Mouse (Mus musculus) cerebellum, adult 8-10 months (tissue): ENCODE results near the gene Kifc3.
"Not testable (repeated sequence)": the region's sequence is repeated elsewhere in the genome, so short reads cannot be mapped to it uniquely, and the experiment has no call there.

Source experiments
- DNase-seq: peaks from one replicate; pipeline ENCODE4 v3.0.0; 2022

The Kifc3 gene

DNA sequence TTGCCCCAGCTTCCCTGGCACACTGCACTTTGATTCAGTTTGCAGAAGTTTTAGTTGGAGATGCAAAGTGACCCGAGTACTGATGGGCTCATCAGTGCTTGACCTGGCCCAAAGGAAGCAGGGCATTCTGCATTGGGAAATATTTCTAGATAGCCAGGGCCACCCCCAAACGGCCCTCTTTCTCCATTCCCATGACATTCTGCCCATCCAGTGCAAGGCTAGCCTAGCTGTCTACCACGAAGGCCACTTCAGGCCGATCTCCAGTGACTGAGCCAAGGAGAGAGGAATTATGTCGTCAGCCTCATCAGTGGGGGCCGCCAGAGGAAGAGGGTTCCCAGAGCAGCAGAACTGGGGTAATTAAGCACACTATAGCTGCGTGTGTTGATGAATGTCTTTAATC lies 1.1 kb downstream of the Kifc3 start:
- no peak for DNase-seq

DNA sequence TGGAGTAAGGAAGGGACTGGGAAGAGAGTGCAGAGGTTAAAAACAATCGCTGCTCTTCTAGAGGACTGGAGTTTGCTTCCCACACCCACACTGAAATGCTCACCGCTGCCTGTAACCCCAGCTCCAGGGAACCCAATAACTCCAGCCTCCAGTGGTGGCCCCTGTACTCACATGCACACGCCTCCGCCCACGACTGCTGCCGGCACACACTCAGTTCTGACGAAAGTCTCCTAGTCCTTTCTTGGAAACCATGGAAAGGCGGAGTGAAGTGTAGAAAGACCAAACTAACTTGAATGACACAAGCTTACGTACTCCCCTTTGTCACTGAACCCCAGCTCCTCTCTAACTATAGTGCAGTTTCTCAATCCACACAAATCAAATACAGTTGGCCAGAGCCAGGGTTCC lies 2.6 kb downstream of the Kifc3 start:
- DNase-seq = no peak

DNA sequence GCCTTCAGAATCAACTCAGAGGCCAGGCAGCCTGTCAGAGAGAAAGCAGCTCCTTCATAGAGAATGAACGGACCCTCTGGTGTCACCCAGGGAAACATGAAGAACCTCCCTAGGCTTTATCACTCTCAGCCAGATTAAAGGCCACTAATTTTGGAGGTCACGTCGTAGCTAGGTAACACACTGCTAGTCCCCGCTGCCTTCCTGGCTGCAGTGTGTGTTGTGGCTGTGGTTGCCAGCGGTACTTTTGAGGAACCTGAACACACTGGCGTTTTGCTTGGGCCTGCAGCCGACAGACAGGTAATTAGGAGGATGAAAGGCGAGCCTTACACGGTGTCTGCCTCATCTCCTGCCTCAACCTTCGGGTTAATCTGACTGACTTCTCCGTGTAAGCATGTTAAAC lies 6.9 kb downstream of the Kifc3 start:
- no peak for DNase-seq

DNA sequence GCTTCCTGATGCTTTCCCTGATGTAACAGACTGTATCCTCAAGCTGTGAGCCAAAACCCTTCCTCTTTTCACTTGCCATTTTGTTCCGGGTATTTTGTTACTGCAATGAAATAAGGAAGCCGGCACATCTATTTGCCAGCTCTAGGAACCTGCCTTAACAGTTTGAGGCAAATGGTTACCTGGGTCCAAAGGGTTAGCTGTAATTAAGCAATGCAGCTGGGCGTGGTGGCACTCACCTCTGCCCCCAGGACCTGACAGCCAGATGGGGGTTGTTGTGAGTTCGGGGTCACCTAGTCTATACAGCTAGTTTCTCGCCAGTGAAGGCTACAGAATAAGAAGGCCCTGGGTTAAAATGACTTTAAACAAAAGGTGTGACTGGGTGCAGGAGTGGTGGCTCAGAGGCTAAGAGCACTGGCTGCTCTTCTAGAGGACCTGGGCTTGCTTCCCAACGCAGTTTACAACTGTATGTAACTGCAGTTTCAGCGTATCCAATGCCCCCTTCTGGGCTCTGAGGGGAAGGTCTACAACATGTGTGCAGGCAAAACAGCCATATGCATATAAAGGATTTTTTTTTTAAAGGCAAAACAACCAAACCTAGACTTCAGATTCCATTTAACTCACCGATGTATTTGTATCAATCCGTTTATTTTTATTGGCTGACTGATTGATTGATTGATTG lies 11.0 kb downstream of the Kifc3 start:
- no peak for DNase-seq

DNA sequence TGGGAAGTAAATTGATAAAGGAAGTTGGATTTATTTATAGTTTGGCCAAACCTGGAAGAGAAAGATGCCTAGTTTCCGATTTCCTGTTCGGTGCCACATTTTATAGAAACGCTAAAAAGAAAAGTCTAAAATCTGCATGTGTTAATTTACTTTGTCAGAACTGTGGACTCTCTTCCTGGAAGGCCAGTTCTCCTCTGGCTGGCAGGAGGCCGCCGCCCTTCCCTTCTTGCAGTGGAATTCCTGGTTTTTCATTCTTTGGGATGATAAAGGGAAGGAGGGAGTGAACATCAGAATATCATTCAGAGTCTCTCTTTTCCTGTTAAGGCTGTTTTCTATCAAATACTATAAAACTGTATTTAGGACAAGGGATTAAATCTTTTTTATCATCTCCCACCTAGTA lies 15.0 kb downstream of the Kifc3 start:
- DNase-seq = no peak

DNA sequence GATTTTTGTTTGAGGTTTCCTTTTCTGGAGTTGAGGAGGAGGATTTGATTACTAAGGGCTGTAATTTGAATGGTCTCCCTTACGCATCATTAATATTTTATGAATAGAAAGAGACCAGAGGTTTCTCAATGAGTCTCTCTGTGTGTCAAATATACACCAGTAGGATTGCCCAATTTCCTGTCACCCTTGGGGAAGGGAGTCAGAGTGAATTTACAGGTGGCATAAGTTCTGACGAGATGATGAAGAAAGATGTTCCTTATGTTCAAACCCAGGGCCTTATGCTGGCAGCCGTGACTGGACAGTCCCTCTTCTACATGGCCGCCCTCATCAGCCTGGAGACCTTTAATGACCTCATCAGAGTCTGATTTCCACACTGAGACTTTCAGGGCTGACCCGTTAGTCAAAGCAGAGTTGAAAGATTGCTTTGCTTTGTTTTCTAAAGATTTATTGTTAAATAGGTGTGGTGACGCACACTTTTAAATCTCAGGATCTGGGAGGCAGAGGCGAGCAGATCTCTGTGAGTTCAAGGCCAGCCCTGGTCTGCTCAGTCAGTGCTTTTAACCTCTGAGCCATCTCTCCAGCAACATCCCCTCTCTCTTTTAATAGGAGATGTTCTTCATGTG lies 16.6 kb downstream of the Kifc3 start:
- no peak for DNase-seq

DNA sequence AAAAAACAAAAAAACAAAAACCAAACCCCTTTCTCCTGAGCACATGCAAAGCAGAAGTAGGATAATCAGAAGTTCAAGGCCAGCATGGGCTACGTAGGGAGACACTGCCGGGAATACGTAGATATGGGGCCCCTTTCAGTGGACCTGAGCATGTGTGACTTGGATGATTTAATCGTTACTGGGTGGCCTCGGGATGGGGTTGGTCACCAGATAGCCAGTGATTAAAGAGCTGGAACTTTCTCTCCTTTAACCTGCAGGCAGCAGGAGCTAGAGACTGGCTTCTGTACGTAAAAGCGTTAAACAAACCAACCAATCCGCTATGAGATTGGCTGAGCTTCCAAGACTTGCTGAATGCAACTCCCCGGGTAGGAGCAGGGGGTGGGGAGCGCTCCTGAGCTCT lies 17.5 kb downstream of the Kifc3 start:
- DNase-seq = no peak

DNA sequence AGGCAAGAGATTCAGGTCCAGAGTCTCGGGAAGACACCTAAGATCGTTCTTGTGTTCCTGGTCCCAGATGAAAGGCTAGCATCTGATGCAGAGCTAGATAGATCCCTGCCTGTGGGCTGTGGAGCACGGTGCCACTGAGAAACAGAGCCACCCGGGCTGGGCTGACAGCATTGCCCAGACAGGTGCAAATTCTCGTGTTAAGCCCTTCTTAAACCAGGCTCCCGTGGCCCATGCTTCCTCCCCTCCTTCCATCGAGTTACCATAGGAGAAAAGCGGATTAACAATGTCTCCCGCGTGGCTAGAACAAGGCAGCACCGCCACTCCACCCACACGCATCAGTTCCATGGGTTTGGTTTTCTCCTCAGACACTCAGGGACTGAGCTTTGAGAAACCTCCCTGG lies 18.4 kb downstream of the Kifc3 start:
- no peak for DNase-seq

DNA sequence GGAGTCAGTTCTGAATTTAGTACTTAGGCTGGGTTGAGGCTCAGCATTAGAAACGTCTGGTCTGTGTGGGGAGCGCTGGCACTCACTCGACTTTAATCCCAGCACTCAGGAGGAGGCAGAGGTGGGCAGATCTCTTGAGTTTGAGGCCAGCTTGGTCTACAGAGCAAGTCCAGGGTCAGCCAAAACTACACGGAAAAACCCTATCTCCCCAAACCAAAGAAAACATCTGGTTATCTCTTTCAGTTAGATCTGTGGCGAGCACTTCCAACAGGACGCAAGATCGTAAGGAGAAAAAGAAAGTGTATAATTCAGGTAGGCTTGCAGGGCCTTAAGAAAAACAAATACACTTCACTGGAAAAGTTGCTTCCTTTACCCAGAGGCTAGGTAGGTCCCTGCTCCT lies 20.8 kb downstream of the Kifc3 start:
- no peak for DNase-seq

DNA sequence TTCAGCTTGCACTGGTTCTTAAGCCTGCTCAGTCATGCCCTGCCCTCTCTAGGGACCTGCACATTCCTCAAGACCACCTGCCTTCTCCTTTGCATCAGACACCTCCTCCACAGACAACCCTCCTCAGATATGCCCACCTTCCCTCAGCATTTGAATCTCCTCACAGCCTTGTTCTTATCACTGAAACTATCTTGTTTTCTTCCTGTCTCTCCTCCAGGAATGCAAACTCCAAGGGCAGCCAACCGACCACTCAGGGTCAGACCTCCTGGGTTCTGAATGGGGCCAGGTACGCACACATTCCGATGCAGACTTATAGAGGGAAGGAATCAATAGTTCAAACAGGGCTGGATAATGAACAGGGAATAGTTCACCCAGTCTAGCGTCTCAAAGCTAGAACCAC lies 24.4 kb downstream of the Kifc3 start:
- DNase-seq = no peak

DNA sequence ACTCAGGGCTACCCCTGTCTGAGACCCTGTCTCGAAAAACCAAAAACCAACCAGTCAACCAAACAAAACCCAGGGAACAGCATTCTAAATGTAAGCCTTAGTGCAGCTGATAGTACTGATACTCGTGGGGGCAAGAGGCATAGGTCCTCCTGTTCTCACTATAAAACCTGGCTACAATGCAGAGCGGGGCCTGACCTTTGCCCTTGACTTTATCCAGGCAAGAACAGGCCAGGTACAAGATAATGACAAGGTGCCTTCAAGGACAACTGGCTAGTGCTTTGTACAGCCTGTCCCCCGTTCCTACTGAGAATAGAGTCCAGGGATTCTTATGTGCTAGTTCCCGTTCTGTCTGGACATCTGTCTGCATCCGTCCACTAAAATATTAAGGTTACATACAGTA lies 25.6 kb downstream of the Kifc3 start:
- DNase-seq = no peak

DNA sequence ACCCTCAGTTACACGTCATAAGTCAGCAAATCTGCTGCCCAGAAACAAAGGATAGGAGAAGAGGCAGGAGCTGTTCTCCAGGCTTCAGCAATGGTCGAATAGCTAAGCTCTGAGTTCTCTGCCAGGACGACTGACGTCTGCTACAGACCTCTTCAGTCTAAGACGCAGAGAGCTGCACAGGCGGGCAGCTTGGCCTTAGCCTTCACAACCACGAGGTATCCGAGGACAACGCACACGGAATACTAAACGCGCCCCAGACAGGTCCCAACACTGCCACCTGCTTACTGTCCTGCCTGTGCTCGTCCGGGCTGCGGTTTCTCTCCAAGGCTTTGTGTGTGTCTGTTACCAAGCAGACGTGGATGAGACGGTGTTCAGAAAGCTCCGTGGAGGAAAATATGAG lies 26.8 kb downstream of the Kifc3 start:
- DNase-seq = peak; percentile 5

DNA sequence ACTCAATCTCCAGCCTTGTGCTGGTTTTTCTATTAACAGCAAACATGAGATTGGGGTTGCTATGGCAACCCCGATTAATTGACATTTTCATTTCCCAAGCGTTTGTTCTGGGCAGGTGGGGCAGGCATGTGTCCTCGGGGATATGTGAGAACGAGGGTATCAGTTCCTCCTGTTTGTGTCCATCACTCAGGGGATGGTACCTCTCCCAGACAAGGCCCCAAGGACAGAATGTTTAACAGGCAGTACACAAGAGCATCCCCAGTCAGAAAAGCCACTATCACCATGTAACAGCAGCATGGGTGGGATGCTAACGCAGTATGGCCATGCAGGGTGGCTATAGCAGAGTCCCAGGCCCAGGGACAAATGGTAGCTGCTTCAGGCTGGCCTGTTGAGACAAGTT lies 27.3 kb downstream of the Kifc3 start:
- DNase-seq = no peak

DNA sequence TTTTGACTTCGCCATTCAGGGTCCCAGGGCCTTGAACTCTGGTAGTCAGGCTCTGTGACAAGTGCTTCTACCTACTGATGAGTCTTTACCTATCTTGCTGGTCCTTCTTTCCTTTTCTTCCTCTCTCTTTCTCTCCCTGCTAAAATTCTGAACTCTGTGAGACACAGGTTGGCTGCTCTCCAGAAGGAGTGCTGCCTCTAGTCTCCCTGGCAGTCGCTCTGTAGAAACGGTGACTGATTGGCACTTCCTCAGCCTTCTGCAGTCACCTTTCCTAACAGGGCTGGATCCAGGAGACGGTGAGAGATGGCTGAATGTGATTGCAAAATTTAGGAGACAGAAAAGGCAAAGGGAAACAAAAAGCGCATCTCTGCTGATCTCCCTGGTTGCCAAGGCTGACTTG lies 30.2 kb downstream of the Kifc3 start:
- DNase-seq = no peak

DNA sequence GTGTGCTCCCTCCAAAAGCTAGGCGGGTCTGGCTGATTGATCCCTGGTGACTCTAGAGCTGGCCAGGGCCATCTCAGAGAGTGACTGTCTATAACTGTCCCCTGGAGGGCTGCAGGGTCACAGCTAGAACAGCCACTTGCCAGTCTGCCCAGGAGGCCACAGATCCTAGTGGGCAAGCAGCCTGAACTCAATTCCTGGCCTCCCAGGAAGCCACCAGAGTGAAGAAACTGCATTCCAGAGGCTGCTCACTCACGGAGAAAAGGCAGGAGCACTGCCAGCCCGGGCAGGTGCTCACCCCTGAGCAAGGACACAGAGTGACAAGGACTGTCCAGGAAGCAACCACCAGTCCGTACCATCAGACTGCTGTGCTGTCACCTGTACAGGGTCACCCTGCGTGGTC lies 34.9 kb downstream of the Kifc3 start:
- DNase-seq = no peak

DNA sequence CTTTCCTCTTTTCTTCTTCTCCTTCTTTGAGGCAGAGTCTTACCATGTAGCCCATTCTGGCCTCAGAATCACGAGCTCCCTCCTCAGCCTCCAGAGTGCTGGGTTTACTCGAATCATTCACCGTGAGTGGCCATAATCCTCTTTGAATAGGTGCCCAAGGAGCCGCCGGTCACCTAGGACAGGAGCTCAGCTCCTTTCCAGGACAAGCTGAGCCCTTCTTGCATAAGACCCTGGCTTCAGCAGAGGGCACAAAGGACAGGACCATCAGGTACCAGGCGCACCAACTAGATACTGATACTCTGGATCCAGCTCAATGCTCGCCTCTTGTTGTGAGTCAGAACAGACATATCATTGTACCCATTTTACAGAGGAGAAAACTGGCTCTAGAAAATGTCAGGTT lies 36.2 kb downstream of the Kifc3 start:
- DNase-seq = no peak

DNA sequence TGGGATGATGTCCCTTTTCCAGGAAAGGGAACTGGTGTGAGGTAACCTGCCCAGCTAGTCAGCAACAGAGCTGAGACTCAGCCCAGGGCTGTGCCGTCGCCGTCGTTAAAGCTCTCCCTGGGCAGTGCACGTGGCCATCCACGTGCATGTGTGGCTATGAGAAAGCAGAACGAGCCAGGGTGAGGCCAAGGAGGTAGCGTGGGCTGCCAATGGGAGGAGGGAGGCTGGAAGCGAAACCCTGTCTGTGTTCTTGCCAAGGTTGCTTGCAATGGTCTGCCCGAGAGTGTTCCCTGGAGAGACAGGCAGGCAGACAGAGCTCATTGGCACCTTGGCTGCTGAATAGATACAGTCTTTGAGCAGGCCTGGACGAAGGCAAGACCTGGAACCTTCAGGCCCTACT lies 36.7 kb downstream of the Kifc3 start:
- DNase-seq = peak; percentile 11

DNA sequence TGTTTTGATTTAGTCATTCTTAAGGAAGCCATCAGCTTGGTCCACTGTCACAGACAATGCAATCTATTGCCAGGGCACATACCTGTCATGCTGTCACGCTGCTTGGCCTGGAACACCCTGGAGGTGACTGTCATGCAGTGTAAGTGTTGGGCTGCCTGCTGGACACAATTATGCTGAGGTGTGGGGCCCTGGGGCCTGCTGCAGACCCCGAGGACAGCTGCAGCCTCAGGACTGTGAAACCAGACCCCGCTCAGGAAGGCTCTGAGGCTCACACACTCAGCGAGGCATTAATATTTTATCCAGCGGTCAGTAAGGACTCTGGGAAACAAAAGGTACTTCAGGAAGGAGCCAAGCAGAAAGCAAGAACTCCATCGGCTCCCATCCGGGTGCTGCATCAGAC lies 38.1 kb downstream of the Kifc3 start:
- DNase-seq = no peak

DNA sequence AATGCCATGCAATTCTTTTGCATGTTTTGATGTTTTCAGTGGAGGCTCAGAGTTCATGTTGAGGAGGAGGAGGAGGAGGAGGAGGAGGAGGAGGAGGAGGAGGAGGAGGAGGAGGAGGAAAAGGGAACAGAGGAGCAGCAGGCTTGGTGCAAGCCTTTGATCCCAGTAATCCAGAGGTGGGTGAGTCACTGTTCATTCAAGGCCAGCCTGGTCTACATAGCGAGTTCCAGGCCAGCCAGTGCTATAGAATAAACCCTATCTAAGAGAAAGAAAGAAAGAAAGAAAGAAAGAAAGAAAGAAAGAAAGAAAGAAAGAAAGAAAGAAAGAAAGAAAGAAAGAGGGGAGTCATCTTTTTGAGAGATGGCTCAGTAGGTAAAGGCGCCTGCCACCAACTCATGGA lies 38.6 kb downstream of the Kifc3 start:
- not testable (repeated sequence) for DNase-seq

DNA sequence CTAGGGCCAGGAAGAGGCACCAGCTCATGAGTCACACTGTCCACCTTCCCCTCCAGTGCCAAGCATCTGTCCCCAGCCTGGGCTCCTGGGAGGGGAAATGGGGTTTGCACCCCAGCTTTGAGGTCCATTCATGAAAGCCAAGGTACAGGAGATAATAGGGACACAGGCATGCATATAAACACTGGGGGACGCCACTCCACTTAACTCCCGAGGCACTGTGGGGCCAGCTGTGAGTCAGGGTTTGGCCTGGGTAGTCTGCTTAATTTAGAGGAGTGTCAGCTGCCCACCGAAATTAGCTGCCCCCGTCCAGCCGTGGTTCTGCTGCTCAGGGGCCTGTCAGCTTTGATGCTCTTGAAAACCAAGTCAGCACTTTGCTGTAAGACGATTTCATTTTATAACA lies 39.8 kb downstream of the Kifc3 start:
- DNase-seq = no peak

DNA sequence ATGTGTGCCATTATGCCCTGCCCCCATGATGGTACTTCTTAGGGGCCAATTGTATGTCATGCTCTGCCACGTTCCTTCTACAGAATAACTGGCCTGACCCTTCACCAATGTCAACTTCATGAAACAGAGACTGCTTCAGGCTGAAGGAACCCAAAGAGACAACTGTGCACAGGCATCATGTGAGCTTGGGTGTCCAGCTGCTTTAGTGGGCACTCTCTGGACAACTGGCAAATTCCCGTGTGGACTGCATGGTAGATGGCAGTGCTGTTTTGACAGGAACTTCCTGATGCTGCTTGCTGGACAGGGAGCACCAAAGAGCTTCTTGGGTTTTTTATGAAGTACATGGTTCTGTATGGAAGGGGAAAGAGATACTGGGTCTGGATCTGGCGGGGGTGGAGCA lies 43.3 kb downstream of the Kifc3 start:
- DNase-seq = no peak

DNA sequence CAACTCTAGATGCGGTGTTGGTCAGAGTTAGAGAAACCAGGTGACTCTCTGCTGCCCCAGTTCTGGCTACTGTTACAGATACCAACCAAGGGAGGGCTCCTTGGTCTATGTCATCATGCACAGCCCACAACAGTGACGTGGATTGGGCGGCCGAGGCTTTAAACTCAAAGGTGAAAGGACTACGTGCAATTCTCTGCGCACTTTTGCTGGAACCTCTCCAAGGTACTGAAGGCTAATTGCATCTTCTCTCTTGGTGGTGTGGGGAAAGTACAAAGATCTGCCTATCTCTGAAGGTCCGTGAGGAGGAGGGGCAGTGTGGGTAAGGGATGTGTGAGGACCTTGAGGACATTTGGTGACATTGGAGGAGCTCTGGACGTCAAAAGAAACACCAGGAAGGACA lies 44.0 kb downstream of the Kifc3 start:
- DNase-seq = no peak

DNA sequence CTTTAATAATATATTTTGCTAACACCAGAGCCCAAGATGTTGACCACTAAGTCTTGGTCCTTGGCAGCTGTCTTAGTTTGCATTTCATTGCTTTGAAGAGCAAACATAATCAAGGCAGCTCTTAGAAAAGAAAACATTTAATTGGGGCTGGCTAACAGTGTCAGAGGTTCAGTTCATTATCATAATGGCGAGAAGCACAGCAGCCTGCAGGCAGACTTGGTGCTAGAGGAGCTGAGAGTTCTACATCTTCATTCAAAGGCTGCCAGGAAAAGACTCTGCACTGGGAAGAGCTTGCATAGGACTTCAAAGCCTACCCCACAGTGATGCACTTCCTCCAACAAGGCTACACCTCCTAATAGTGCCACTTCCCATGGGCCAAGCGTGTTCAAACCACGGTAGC lies 45.5 kb downstream of the Kifc3 start:
- DNase-seq = no peak

DNA sequence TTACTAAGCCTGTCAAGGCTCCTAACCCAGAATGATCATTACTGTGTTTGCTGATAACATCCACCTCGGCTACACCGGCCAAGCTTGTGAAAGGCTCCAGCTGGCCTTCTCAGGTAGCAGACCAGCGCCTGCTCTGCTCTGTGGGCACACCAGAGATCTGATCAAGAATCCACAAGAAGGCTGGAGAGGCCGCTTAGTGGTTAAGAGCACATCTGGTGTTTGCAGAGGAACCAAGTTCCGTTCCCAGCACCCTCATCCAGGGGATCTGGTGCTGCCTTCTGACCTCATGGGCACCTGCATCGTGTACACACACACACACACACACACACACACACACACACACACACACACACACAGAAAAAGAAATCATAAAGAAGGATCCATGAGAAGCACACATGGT lies 46.5 kb downstream of the Kifc3 start:
- no peak for DNase-seq

DNA sequence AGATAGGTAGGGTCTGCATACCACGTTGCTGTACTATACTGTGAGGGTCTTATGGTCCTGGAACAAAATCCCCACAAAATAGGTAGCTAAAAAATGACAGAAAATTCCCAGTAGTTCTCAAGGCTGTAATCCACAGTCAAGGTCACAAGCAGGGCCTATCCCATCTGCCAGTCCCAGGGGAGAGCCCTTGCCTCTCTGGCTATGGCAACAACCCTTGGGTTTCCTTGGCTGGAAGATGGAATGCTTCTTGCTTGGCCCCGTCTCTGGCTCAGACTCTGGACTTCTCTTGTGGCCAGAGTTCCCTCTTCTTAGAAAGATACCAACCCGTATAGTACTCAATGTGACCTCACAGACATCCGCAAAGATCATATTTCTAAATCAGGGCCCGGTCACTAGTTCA lies 47.3 kb downstream of the Kifc3 start:
- no peak for DNase-seq
